Mouse (Mus musculus) adrenal gland (tissue): ENCODE measurements around the gene Prex1.

ENCODE experiments used
- intact Hi-C: fragments of 180-260 bp; cut with DNase I; formaldehyde crosslinking; loops from one replicate; pipeline ENCODE4 v1.15.1; 2025

Prex1 gene

DNA sequence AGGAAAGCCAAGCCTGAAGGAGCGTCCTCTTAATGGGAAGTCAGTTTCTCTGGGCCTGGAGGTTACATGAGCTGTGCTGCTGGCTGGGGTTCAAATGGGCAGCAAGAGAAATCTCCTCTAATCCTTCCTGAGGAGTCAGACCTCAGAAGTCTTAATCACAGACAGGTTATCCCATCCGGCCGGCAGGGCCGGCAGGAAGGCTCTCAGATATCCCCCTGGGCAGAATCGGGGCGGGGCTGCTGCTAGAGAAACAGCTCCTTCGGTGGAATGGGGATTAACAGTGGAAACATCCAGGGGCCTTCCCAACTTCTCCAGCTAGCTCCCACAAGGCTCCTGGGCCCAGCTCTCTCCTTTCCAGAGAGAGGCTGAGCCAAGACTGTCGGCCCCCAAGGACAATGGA is 105.1 kb downstream of the Prex1 start:
- intact Hi-C loops, result loop anchor here (5.0 kb wide), 1 partner anchor 84 kb away; no protein-coding TSS in a partner anchor

DNA sequence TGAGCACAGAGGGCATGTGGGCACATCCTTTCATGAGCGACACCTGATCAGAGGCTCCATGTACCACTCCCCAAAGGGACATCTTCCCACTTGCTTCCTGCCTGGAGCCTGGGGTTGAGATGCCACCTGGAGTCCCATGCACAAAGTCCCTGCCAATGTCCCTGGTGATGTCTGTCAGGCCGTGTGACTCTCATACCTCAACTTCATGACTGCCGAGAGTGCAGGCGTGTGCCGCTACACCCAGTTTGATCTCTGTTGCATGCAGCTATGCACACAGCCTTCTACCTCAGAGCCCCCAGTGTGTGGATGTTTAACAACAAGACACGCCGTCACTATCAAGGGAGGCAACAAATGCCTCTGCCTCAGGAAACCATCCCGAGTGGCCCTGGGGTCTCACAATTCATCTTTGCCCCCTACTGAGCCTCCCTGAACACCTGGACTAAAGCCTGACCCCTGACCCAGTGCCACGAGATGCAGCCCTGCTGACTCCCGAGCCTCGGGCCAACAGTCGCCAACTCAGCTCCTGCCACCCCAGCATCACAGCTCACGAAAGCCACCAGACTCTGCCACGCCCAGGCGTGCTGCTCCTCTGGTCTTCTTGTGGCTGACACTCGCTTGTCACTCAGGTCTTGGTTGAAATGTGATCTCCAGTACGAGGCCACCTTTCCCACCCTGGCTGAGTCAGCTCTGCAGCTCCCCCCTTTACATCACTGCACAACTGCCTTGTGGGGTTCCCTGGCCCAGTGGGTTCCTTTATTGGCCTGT is 107.0 kb downstream of the Prex1 start:
- intact Hi-C loops, result loop anchor here (5.0 kb wide), 1 partner anchor 86 kb away; no protein-coding TSS in a partner anchor

DNA sequence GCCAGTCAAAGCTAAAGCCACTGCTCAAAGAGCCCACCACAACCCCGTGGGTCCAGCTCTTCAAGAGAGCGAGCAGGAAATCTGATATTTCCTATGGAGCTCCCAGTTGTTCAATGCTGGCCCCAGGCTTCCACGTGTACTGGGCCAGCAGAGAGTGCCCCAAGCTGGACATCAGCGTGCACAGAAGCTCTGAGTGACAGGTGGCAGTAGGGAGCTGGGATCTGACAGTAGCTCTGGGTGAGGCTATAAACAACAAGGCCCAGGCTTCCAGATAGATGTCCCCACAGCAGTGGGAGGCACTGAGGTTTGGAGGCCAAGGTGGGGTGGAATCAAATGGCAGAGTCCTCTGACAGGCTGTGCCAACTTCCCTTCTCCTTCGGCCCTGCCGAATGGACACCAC is 107.6 kb downstream of the Prex1 start:
- intact Hi-C loops, result loop anchor here (5.0 kb wide), 1 partner anchor 86 kb away; no protein-coding TSS in a partner anchor

DNA sequence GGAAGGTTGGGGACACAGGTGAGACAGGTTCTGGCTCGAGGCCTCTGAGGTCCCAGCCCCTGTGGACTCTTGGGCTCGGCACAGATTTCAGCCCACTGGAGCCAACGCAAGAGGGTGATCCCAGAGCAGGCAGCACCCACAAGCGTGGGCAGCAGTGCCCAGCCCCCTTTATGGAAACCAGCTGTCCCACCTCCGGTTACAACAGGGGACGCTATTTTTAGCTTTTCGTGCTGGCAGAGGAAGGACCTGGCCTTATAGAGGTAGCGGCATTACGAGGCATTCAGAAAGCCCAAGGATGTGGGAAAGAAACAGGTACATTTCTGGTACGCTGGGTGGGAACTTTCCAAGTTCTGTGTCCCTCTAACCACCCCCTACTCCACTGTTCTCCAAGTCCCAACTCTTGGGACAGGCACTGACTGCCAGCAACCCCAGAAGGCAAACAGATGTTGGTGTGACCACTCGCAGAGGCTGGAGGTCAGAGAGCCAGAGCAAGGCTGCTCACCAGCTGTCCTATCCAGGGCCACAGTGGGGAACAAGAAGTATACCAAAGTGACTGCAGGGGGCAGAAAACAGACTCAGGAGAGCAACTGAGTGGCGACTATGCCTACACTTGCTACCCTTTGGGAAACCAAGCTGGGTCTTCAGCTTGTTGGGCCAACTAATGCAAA is 108.3 kb downstream of the Prex1 start:
- intact Hi-C loops, result loop anchor here (5.0 kb wide), 1 partner anchor 87 kb away; no protein-coding TSS in a partner anchor

DNA sequence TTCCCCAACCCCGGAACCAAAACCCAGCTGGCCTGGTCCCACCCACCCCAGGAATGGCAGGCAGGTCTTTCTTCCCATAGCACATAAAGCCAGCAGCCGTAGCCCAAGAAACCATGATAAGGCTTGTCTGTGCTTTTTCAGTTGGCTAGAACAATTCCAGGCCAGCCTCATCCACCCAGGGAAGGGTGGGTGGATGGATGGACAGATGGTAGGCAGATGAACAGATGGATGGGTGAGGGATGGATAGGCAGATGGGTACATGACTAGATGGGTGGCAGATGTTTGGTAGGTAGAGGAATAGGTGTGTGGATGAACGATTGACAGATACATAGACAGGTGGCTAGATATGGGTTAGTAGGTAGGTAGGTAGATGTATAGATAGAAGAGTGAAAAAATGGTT is 110.7 kb downstream of the Prex1 start:
- intact Hi-C loops, result no loop called here

DNA sequence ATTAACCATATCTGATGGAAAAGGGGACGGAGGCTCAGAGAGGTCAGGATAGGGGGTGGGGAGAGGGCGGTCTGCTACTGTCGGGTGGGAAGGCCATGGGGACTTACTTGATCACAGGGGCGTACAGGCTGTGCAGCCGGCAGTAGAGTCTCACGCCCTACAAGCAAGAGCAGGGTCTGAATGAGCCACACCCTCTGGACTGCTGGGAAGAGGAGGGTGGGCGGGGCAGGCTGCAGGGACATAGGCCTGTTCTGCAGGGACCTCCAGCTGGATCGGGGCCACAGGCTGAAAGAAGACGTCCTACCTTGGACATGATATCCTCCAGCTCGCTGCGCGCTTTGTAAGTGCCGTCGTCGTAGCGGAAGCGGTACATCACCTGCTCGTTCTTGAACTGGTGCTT is 112.2 kb downstream of the Prex1 start:
- intact Hi-C loops, result no loop called here

DNA sequence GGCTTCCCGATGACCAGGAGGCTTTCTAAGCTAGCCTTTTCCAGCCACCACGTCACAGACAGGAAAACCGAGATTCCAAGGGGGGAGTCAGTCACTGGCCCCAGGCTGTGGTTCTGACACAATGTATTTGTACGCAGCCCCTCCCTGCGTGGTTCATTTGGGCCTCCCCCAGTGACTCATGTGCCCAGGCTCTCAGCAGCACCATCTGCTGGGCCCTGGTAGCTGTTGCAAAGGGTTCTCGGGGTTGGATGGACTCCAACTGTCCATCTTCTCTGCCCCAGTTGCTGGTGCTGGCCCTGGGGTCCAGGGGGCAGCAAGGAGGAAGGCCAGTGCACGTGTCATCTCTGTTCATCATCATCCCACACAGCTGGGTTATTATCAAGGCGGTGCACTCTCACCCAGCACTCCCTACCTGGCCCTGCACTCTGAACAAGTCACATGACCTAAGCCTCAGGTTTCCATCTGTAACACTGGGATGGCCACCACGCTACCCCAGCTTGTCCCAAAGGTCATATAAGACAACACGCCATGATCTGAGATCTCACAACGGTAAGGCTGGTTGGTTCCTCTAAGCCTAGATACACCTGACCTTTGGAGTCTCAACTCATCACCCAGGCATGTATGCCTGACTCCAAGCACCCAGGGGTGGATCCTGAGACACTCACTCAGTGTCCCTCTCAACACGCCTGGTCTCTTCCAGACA is 115.0 kb downstream of the Prex1 start:
- intact Hi-C loops, result loop anchor here (5.0 kb wide), 1 partner anchor 259 kb away; no protein-coding TSS in a partner anchor

DNA sequence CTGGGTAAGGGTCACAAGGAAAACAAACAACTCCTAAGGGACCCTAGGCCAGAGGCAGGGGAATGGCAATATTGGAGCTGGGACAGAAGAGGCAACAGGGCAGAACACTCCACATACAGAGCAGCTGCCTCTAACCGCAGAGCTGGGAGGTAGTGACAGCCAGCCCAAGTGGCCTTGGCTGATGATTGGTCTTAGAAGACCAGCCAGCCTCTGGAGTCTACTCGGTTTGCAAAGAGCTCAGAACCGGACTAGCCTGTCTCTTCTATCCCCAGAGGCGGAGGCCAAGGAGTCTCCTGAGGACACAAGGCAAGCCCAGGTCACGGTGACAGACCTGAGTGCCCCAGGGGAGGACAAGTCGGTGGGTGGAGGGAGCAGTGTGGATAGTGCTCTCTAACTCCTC is 115.9 kb downstream of the Prex1 start:
- intact Hi-C loops, result loop anchor here (5.0 kb wide), 1 partner anchor 260 kb away; no protein-coding TSS in a partner anchor

DNA sequence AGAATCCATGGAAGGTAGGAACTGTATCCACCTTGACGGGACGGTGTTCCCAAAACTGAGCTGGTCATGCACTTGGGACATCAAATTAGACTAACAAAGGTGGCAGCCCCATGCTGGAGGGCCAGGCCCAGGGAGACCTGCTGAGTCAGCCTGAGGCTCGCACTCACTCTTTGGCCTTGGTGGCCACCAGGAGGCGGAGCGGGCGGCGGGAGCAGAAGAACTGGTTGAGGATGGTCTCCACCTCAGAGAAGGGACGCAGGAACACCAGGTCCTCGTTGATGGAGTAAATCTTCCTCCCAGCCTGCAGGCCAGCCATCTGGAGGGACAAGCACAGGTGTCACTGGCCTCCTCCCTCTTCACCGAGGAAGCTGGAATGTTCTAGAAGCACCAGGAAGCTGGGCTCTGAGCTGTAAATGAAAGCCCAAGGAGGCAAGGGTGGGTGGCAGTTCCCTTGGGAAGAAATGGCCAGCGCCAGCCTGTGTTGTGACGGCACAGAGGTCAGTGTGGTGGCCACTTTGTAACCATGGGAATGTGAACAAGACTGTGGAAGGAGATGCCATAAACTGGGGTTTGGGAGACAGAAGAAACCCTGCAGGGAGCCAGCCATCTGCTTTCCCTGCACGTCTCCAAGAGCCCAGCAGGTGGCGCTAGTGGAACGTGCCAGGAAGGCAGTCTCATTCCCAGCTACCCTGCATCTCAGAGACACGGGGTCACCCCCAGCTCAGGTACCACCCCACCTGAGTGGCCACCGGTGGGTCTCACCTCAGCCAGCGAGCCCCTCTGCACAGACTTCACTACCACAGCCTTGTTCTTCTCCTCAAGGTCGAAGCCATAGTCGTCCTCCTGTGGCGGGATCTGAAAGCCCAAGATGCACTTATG is 121.4 kb downstream of the Prex1 start:
- intact Hi-C loops, result loop anchor here (1.0 kb wide), 1 partner anchor 189 kb away; no protein-coding TSS in a partner anchor

DNA sequence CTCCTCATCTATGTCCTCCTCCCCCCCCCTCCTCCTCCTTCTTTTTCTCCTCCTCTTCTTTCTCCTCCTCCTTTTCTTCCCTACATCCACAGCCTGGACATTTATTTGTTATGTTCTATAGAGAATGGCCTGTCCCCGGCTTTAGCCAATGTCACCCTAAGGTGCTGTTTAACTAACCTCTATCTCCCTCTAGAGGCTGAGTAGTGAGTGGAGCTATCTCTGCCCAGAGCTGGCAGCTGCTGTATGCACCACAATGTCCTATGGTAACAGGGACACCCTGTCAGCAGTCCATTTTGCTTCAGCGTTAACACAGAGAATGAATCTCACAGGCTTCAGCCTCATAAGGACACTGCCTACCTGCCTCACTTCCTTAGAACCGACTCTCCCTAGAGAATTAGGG is 129.1 kb downstream of the Prex1 start:
- intact Hi-C loops, result no loop called here

DNA sequence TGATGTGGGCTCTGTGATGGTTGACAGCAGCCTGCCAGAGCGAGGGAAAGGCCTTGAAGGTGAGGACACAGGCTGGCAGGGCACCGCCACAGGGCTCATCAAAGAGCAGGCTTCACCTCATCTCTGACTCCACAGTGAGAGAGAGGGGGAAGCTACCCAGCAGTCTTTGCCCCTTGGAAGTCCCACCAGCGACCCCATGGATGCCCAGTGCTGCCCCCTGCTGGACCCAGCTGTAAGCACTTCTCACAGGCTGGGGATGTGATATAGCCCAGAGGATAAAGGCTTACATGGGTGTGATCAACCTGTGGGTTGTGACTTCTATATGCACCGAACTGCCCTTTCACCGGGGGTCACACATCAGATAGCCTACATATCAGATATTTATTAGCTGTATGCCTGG is 130.3 kb downstream of the Prex1 start:
- intact Hi-C loops, result no loop called here

DNA sequence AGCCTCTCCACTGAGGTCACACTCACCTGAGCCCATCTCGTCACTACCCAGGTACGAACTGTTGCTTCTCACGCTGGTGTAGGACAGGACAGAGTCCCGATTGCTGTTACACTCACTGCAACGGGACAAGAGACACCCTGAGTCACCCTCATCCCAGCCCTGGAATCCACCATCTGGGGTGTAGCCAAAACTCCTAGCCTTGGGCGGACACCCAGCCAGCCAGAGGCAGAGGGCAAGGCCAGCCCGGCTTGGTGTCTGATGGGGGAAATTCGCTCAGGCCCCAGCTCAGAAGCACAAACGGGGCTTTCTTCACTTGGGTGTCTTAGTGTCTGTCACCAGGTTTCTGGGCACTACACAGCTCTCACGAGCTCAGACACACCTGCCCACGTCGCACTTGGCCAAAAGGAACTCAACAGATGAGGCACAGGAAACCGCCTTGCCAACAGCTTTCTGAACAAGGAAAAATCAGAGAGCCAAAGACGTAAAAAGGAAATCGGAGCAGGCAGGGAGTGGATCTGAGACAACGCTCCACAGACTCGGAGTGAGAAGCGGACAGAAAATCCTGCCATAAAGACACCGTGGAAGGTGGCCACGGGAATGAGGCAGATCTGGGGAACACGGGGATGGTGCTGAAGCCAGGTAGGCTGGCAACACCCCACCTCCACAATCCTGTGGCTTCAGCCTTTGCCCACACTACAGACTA is 131.6 kb downstream of the Prex1 start:
- intact Hi-C loops, result no loop called here

DNA sequence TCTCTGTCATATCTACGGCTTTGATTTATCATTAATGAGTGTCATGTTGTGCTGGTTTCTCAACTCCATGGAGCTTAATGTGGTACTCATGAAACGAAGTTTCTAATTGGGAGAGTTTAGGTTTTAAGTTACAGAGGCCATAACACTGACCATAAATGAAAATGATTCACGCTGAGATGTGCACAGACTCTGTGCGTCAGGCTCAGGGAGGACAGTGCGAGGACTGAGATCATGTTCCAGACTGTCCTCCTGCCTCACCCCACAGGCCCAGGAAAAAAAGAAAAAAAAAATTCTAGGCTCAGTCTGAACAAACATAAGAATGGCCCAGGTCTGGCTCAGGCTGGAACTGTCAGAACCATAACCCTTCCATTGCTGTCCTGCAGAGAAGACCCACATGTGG is 133.8 kb downstream of the Prex1 start:
- intact Hi-C loops, result no loop called here

DNA sequence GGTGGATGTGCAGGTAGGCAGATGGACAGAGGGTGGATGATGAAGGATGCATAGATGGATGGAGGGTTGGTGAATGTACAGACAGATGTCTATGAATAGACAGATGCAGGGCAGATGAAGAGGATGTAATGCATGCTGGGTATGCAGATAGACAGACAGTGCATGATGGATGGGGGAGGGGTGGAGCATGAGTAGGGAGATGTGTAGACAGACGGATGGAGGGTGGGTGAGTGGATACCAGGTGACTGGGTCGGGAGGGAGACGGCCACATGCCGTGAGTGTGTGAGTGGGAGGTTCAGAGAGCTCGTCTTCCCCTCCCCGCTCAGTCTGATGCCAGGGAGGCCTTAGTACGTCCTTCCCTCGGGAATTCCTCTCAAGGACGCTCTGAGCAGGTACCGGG is 134.3 kb downstream of the Prex1 start:
- intact Hi-C loops, result no loop called here

DNA sequence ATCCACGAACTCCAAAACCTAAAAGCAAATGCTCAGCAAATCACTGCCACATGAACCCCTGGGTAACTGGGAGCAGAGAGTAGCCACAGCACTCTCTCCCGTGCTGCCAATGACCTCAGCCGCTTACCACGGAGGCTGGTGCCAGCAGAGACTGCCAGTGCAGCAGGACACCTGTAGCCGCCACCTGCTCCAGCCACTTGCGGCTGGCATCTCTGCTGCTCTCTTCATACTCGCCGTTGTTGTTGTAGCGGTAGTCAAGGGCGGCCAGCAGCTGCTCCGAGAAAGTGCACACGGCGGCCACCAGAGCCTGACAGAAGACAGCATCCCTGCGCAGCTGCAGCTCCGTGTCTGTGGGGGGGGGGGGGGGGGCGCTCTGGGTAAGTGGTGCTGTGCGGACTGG is 138.2 kb downstream of the Prex1 start:
- intact Hi-C loops, result no loop called here

DNA sequence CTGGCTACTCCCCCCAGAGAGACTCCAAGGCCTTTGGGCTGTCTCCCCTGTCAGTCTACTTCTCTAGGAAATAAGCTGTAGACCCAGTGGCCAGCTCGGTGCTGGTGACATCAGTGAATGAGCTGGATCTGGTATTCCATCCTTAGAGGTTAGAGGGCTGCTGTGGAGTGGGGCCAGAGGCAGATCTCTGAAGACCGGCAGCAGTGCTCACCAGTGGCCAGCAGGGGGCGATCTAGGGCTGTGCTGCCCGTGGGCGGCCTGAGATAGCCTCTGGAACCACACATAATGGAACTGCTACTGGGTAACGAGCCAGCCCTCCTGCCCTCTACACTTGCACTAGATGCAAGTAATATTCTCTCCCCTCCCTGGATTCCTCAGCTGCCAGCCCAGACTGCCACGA is 138.7 kb downstream of the Prex1 start:
- intact Hi-C loops, result no loop called here

DNA sequence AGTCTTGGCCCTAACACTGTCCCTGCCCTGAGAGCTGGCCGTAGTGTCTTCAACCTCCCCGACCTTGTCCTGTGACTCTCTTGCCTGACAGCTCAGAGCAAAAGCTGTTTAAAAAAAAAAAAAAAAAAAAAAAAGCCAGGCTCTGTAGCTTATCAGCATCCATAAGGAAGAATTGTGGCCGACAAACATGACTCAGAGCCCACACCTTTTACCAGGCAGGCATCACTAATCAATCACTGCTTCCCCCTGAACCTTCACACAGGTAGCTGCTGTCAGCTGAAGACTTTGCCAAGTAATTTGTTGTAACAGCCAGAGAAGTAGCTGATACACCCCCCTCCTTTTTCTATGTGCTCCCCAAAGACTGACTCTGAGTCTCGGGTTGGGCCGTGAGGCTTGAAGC is 140.0 kb downstream of the Prex1 start:
- intact Hi-C loops, result no loop called here

DNA sequence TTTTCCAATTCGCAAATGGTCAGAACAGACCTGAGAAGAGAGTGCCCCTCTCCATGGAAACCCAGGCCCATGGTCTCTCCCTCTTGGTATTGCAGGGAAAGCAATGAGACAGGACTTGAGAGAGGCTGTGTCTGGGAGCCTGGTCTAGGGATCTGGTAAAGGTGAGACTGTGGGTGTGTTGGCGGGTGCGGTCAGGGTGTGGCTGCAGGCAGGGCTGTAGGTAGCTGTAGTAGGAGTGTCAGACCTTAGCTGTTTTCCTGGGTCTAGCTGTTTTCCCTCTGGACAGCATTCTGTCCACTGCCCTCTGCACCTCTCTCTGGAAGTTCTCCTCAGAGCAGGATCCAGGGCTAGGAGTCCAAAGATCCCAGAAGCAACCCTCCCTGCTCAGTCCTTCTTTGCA is 141.3 kb downstream of the Prex1 start:
- intact Hi-C loops, result no loop called here

DNA sequence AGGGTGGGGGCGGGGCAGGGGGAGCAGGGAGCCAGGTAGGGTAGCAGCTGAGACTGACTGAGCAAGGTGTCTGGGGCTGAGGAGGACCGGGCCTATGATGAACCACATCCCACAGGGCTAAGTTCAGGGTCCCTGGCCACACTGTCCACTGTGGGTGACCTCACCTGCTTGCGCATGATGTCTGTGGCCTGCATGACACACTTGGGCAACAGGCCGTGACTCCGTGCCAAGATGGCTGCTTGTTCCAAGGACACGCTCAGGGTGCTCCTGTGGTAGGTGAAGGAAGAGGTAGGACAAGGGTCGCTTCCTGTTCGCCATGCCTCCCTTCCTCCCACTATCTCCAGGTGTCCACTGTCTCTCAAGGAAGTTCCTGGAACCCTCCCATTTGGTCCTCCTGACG is 144.4 kb downstream of the Prex1 start:
- intact Hi-C loops, result loop anchor here (10.0 kb wide), 1 partner anchor 124 kb away; no protein-coding TSS in a partner anchor

DNA sequence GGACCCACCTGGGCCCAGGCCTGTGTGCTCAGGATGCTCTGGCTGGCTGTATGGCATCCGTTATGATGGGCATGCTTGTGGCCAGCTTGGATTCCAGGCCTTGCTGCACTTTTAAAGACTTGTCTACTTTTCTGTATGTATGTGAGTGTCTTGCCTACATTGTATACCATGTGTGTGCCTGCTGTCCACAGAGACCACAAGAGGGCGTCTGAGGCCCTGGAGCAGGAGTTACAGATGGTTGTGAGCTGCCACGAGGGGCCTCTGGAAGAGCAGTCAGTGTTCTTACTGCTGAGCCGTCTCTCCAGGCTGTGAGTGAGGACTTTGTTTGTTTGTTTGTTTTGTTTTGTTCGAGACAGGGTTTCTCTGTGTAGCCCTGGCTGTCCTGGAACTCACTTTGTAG is 148.1 kb downstream of the Prex1 start:
- intact Hi-C loops, result loop anchor here (2.0 to 10.0 kb wide), 2 partner anchors 121 to 481 kb away; no protein-coding TSS in a partner anchor
